Mouse (Mus musculus) liver, postnatal 0 days (tissue): ENCODE measurements around the gene Spsb1.

Experiments used
- CTCF ChIP-seq: sonication (generic); IDR thresholded peaks from 2 replicates; pipeline ENCODE4 v1.5.1; 2016; ENCODE audit warnings: antibody characterized with exemption, low read depth
- EP300 ChIP-seq: IDR thresholded peaks from 2 replicates; pipeline ENCODE4 v1.6.1; 2016; ENCODE audit warnings: antibody characterized with exemption, low read depth, mild to moderate bottlenecking

DNA sequence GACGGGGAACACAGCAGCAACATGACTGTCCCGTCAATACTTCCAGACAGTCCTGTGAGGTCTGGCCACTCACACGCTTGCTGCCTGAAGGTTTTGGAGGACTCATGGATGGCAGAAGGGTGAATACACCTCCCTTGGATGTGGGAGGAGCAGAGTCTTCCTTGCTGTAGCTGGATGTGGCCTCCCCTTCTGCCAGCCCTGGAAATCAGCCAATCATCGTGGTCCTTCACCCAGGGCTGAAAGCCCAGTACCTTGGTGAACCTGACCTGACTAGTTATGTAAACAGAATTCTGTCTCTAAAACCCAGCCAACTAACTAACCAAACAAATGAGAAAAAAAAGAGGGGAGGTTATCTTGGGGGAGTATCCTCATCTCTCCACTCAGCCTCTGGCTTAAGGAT lies 90.4 kb downstream of the Spsb1 start:
- no peak for TF ChIP-seq CTCF
- no peak for TF ChIP-seq EP300
